In genomic region chr11:20929426-20929825, GRCm38 (mm10) we compare ENCODE assay signal across 18 mouse cellular contexts.
"Had no signal": no experiment of that assay in that cellular context is flagged by ENCODE, and none has a peak within 500 bp of the region (broad histone marks: within the 10 kb centered on the region; RNA-seq: fewer than 3 reads in every experiment).

No protein-coding gene starts in this region.

- H3K4me1 ChIP-seq: limb, embryonic 12.5 days; limb, embryonic 15.5 days; midbrain, embryonic 15.5 days; neural tube, embryonic 12.5 days; neural tube, embryonic 15.5 days; stomach, embryonic 15.5 days had no signal

- H3K4me3 ChIP-seq: limb, embryonic 12.5 days; limb, embryonic 15.5 days; megakaryocyte, embryonic 14.5 days; midbrain, embryonic 10.5 days; midbrain, embryonic 15.5 days; neural tube, embryonic 12.5 days; neural tube, embryonic 15.5 days; stomach, embryonic 15.5 days had no signal

- DNase-seq: kidney, adult 18-20 months; kidney, adult 9 months; kidney, postnatal 14 days; kidney, postnatal 4 days; left cerebral cortex, postnatal 4 days; liver, postnatal 0 days; right cerebral cortex, adult 18-20 months; right cerebral cortex, postnatal 25 days; spleen, adult 18-20 months; thymus, postnatal 25 days had no signal
